Comparison of ENCODE assay signal across 9 mouse cellular contexts in the genomic region with DNA sequence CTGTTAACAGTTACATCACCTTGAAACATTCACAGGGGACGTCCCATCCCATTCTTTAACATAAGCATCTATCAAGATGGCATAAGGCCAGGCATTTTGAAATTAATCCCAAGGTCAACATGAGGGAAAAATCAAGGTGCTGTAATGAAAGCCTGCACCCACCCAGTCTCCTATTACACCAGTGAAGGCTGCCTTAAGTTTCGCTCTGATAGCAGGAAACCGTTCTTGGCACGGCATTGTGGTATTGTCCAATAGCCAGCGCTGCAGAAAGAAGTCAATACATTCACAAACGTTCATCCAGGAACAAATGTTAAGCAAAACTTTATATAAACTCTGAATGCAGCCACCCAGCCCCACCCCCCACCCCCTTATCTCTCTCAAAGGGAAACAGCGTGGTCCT. TPM values are rescaled to one million over a fixed set of nuclear protein-coding genes. Genes with fewer than 3 reads are reported as not detected.
DNase-seq lines count a peak whose midpoint lies in the region; ATAC-seq and TF ChIP-seq lines count a peak whose summit lies in the region.
"Had no signal": no experiment of that assay in that cellular context is flagged by ENCODE, and none has a peak within 500 bp of the region (broad histone marks: within the 10 kb centered on the region; RNA-seq: fewer than 3 reads in every experiment).

No protein-coding gene starts in this region.

- TF ChIP-seq POLR2A in bone marrow macrophage, adult 2 months (IDR thresholded peaks at IDR 0.05; ENCODE audit: borderline replicate concordance, low read depth, low read length) = no peak

- no peak for TF ChIP-seq EP300 in heart, postnatal 0 days (IDR thresholded peaks at IDR 0.05; ENCODE audit: low read depth)

- no peak overlapping the region for H3K9ac ChIP-seq in heart, postnatal 0 days (replicated peaks; ENCODE audit: low read depth, low read length)
- H3K9ac ChIP-seq in lung, embryonic 14.5 days = no peak overlapping the region

- no peaks in the 10 kb centered on the region for H3K27me3 ChIP-seq in heart, postnatal 0 days (ENCODE audit: control insufficient read depth, insufficient read depth, low read length)
- H3K27me3 ChIP-seq in lung, embryonic 14.5 days (ENCODE audit: insufficient read depth, low read length) = no peaks in the 10 kb centered on the region
- H3K27me3 ChIP-seq in hindbrain, embryonic 10.5 days (ENCODE audit: insufficient read depth, poor library complexity, severe bottlenecking) = no peaks in the 10 kb centered on the region

- WGBS in heart, postnatal 0 days = 25% methylated on average over 7 of the region's 7 CpGs
- 15% methylated on average over 7 of the region's 7 CpGs for WGBS in lung, embryonic 14.5 days
- WGBS in hindbrain, embryonic 10.5 days = 61% methylated on average over 7 of the region's 7 CpGs

- peak; percentile 54; the same call in 1 of the 2 replicates for ATAC-seq in heart, postnatal 0 days (ENCODE audit: insufficient read depth, low read depth)
- ATAC-seq in lung, embryonic 14.5 days (ENCODE audit: insufficient read depth) = peak; percentile 51; the same call in 1 of the 2 replicates

- H3K36me3 ChIP-seq in heart, postnatal 0 days (replicated peaks; ENCODE audit: control insufficient read depth, insufficient read depth, low read length) = no peaks in the 10 kb centered on the region
- no peaks in the 10 kb centered on the region for H3K36me3 ChIP-seq in lung, embryonic 14.5 days (ENCODE audit: insufficient read depth)
- H3K36me3 ChIP-seq in hindbrain, embryonic 10.5 days = no peaks in the 10 kb centered on the region

- no peak for TF ChIP-seq CTCF in bone marrow macrophage, adult 2 months (IDR thresholded peaks at IDR 0.05; ENCODE audit: low read depth, low read length)
- TF ChIP-seq CTCF in heart, postnatal 0 days (IDR thresholded peaks at IDR 0.05; ENCODE audit: low read depth) = no peak
- no peak for TF ChIP-seq CTCF in lung, embryonic 14.5 days (IDR thresholded peaks at IDR 0.05; ENCODE audit: low read depth)

- no peaks in the 10 kb centered on the region for H3K9me3 ChIP-seq in heart, postnatal 0 days (replicated peaks; ENCODE audit: control insufficient read depth, low read length)
- no peaks in the 10 kb centered on the region for H3K9me3 ChIP-seq in lung, embryonic 14.5 days (ENCODE audit: low read depth, low read length)
- no peaks in the 10 kb centered on the region for H3K9me3 ChIP-seq in hindbrain, embryonic 10.5 days

- H3K4me2 ChIP-seq in heart, postnatal 0 days (ENCODE audit: low read depth, low read length) = peak overlapping the region; percentile 30
- H3K4me2 ChIP-seq in lung, embryonic 14.5 days = peak overlapping the region; percentile 23

- H3K27ac ChIP-seq in bone marrow macrophage, adult 2 months (ENCODE audit: insufficient read depth, low read depth, low read length) = peak overlapping the region; percentile 88
- H3K27ac ChIP-seq in heart, postnatal 0 days (ENCODE audit: low read depth) = peak overlapping the region; percentile 61
- peak overlapping the region; percentile 40; the same call in 1 of the 2 replicates for H3K27ac ChIP-seq in lung, embryonic 14.5 days (ENCODE audit: low read depth)
- no peak overlapping the region for H3K27ac ChIP-seq in hindbrain, embryonic 10.5 days

- peak overlapping the region; percentile 51 for H3K4me3 ChIP-seq in bone marrow macrophage, adult 2 months (ENCODE audit: insufficient read depth, low read length)
- peak overlapping the region; percentile 1; the same call in 1 of the 2 replicates for H3K4me3 ChIP-seq in heart, postnatal 0 days (ENCODE audit: low read depth, low read length)
- H3K4me3 ChIP-seq in lung, embryonic 14.5 days (ENCODE audit: low read depth, low read length) = no peak overlapping the region
- H3K4me3 ChIP-seq in hindbrain, embryonic 10.5 days = no peak overlapping the region

- H3K4me1 ChIP-seq in bone marrow macrophage, adult 2 months (ENCODE audit: control insufficient read depth, insufficient read depth, low read length) = peaks cover 36% of the 10 kb centered on the region
- peaks cover 32% of the 10 kb centered on the region; the same call in 1 of the 2 replicates for H3K4me1 ChIP-seq in heart, postnatal 0 days (ENCODE audit: control insufficient read depth, insufficient read depth)
- peaks cover 23% of the 10 kb centered on the region for H3K4me1 ChIP-seq in lung, embryonic 14.5 days (ENCODE audit: insufficient read depth)
- peaks cover 29% of the 10 kb centered on the region for H3K4me1 ChIP-seq in hindbrain, embryonic 10.5 days (replicated peaks)

- DNase-seq in adrenal gland, postnatal 36 days = peak; percentile 46 to 49
- DNase-seq in adrenal gland, postnatal 4 days (ENCODE audit: low spot score in 2 of 2) = no peak
- peak; percentile 67 for DNase-seq in heart, postnatal 0 days (ENCODE audit: low spot score)
- DNase-seq in lung, embryonic 14.5 days = peak; percentile 80
- no peak for DNase-seq in layer of hippocampus, adult 11-12 months (ENCODE audit: low spot score)
- no peak for DNase-seq in cerebellum, postnatal 4 days (ENCODE audit: low spot score in 2 of 2)
- DNase-seq in hindbrain, embryonic 10.5 days (ENCODE audit: low spot score) = no peak
- DNase-seq: cerebellum, adult 2 months had no signal

RNA-seq across cellular contexts. Expression of gene Apbb2, which starts 15.4 kb away (rescaled TPM):
- 10 to 100 TPM; 69.0 to 71.7 TPM for total RNA-seq in adrenal gland, postnatal 36 days (2021)
- 10 to 100 TPM; 69.4 to 79.6 TPM for total RNA-seq in adrenal gland, postnatal 4 days (2021)
- polyA plus RNA-seq in bone marrow macrophage, adult 2 months (2012; ENCODE audit: insufficient read depth, insufficient read length, missing spikeins) = 13.9 and 22.5 TPM in 2 replicates
- total RNA-seq in heart, postnatal 0 days (2014; rRNA removed; ENCODE audit: low replicate concordance) = 31.1 and 41.0 TPM in 2 replicates
- 31.8 and 31.9 TPM in 2 replicates for polyA plus RNA-seq in heart, postnatal 0 days (2015; fragmentation: Nextera tagmentation; extraction: Ambion mirVana)
- polyA plus RNA-seq in lung, embryonic 14.5 days (2014; fragmentation: Nextera tagmentation; extraction: Ambion mirVana) = 49.8 and 54.6 TPM in 2 replicates
- polyA plus RNA-seq in hindbrain, embryonic 10.5 days (2016; fragmentation: Nextera tagmentation; extraction: Ambion mirVana) = 28.2 and 44.4 TPM in 2 replicates

Comparison
In these comparisons a context has a peak if more than half of its experiments do, and no peak if none do; other contexts are left out.
1. DNase-seq: peak in adrenal gland, postnatal 36 days (2 of 2), heart, postnatal 0 days (single experiment) and lung, embryonic 14.5 days (single experiment); none in adrenal gland, postnatal 4 days (0 of 2), layer of hippocampus, adult 11-12 months (single experiment), cerebellum, postnatal 4 days (0 of 2) and hindbrain, embryonic 10.5 days (single experiment).
2. H3K4me3 ChIP-seq: peak in bone marrow macrophage, adult 2 months (single experiment) and heart, postnatal 0 days (single experiment); none in lung, embryonic 14.5 days (single experiment) and hindbrain, embryonic 10.5 days (single experiment).